Mouse (Mus musculus): ENCODE results near the gene Ier2.

GRCm38 (mm10) chr8:84702963-84703465 lies 40.4 kb upstream of the Ier2 start:
- TF ChIP-seq CTCF (IDR thresholded peaks at IDR 0.05; ENCODE audit: low read depth) (no peak; the same call in 1 of the 2 replicates), EP300 (optimal IDR thresholded peaks at IDR 0.05) (no peak)
